Mouse (Mus musculus) bone marrow, adult 2 months (tissue): ENCODE measurements around the gene Ddx28. TPM values are rescaled to one million over a fixed set of nuclear protein-coding genes. Genes with fewer than 3 reads are reported as not detected.

Source experiments
- H3K27ac ChIP-seq: fragments of 200-500 bp; 2 replicates; pipeline ENCODE4 v1.5.1; 2012; ENCODE audit warnings: low read depth, mild to moderate bottlenecking, control low read depth, inconsistent platforms, low read length; ENCODE audit not compliant: control insufficient read depth, poor library complexity, insufficient read depth
- H3K4me1 ChIP-seq: fragments of 200-500 bp; 2 replicates; pipeline ENCODE4 v1.6.1; 2011; ENCODE audit warnings: low read length; ENCODE audit not compliant: control insufficient read depth, insufficient read depth
- H3K4me3 ChIP-seq: fragments of 200-500 bp; replicated peaks from 2 replicates; pipeline ENCODE3; 2011; ENCODE audit warnings: mild to moderate bottlenecking, low read depth, low read length, control low read depth; ENCODE audit not compliant: control insufficient read depth
- CTCF ChIP-seq: fragments of 200-500 bp; IDR thresholded peaks from 2 replicates; pipeline ENCODE4 v1.5.1; 2011; ENCODE audit warnings: low read length, control low read depth; ENCODE audit not compliant: control insufficient read depth, insufficient read depth
- POLR2A ChIP-seq: fragments of 200-500 bp; IDR thresholded peaks from 2 replicates; pipeline ENCODE4 v1.6.1; 2011; ENCODE audit warnings: low read depth, mild to moderate bottlenecking, control low read depth, low read length, borderline replicate concordance; ENCODE audit not compliant: control insufficient read depth
- WGBS: fragments of 180-500 bp; shearing (Covaris S2); methylation state at CpG from one replicate; pipeline ENCODE4 v1.1.7; 2018; 5-methylcytosine and 5-hydroxymethylcytosine counted together
- polyA plus RNA-seq: library from polyadenylated mRNA; stranded (reverse); fragments of >200 nt; gene quantifications from 2 replicates; pipeline ENCODE4 v1.2.4, GENCODE M21; 2011; ENCODE audit warnings: low replicate concordance; ENCODE audit not compliant: missing spikeins, insufficient read depth, insufficient read length

The Ddx28 gene
- polyA plus RNA-seq, 1 experiment: 6.0 TPM

- WGBS: 39% methylated on average over 3 of the region's 3 CpGs
- H3K4me3 ChIP-seq: no peak overlapping the region
- H3K4me1 ChIP-seq: peaks cover 2% of the 10 kb centered on the region; the same call in 1 of the 2 replicates
- H3K27ac ChIP-seq: no peak overlapping the region
- TF ChIP-seq CTCF (no peak), POLR2A (no peak)
Measured at GRCm38 (mm10) chr8:106007135-106007534, 4.5 kb downstream of the Ddx28 start.

- 78% methylated on average over 4 of the region's 4 CpGs for WGBS
- no peak overlapping the region for H3K27ac ChIP-seq
Measured at GRCm38 (mm10) chr8:106006413-106006812, 5.3 kb downstream of the Ddx28 start.

GRCm38 (mm10) chr8:106005875-106006274, 5.8 kb downstream of the Ddx28 start, which contains the start of gene Dpep2nb:
Dpep2nb (minus strand) TSS chr8:106005975.
- 82% methylated on average over 4 of the region's 4 CpGs for WGBS
- no peak for TF ChIP-seq CTCF
- no peak for TF ChIP-seq POLR2A
- H3K4me1 ChIP-seq: peaks cover 2% of the 10 kb centered on the region; the same call in 1 of the 2 replicates
- no peak within 1 kb of the TSS for H3K27ac ChIP-seq
- H3K4me3 ChIP-seq: no peak within 1 kb of the TSS

More at GRCm38 (mm10) chr8:106006413-106006812, 5.3 kb downstream of the Ddx28 start:
- Histone ChIP-seq H3K4me3 (no peak overlapping the region), H3K4me1 (peaks cover 2% of the 10 kb centered on the region; the same call in 1 of the 2 replicates)
- no peak for TF ChIP-seq POLR2A
- no peak for TF ChIP-seq CTCF

GRCm38 (mm10) chr8:106004538-106005207, 7.0 kb downstream of the Ddx28 start:
- Histone ChIP-seq H3K4me3 (no peak overlapping the region), H3K27ac (no peak overlapping the region), H3K4me1 (no peaks in the 10 kb centered on the region; the same call in 1 of the 2 replicates)
- WGBS: 36% methylated on average over 8 of the region's 8 CpGs
- TF ChIP-seq POLR2A (no peak), CTCF (no peak)

GRCm38 (mm10) chr8:106001908-106002307, 9.8 kb downstream of the Ddx28 start:
- TF ChIP-seq CTCF (no peak), POLR2A (no peak)
- WGBS: 89% methylated on average over 4 of the region's 4 CpGs
- Histone ChIP-seq H3K27ac (no peak overlapping the region), H3K4me3 (no peak overlapping the region), H3K4me1 (peaks cover 1% of the 10 kb centered on the region; the same call in 1 of the 2 replicates)

- no peak for TF ChIP-seq POLR2A
- Histone ChIP-seq H3K4me3 (no peak overlapping the region), H3K27ac (no peak overlapping the region), H3K4me1 (peaks cover 4% of the 10 kb centered on the region; the same call in 1 of the 2 replicates)
- 82% methylated on average over 2 of the region's 2 CpGs for WGBS
Measured at GRCm38 (mm10) chr8:105998971-105999370, 12.7 kb downstream of the Ddx28 start.

GRCm38 (mm10) chr8:105996359-105996758, 15.3 kb downstream of the Ddx28 start:
- 4% methylated on average over 7 of the region's 7 CpGs for WGBS
- Histone ChIP-seq H3K4me3 (no peak overlapping the region), H3K27ac (no peak overlapping the region; the same call in 1 of the 2 replicates), H3K4me1 (peaks cover 4% of the 10 kb centered on the region; the same call in 1 of the 2 replicates)
- TF ChIP-seq POLR2A (no peak), CTCF (no peak)

- Histone ChIP-seq H3K4me3 (no peak overlapping the region), H3K27ac (no peak overlapping the region), H3K4me1 (peaks cover 4% of the 10 kb centered on the region; the same call in 1 of the 2 replicates)
- 72% methylated on average over 4 of the region's 4 CpGs for WGBS
- TF ChIP-seq CTCF: no peak
- TF ChIP-seq POLR2A: no peak
Measured at GRCm38 (mm10) chr8:105993226-105993625, 18.5 kb downstream of the Ddx28 start.
